Mouse (Mus musculus) kidney, postnatal 25 days (tissue): ENCODE data around the gene Gm10681.
"Not testable (repeated sequence)": the region's sequence is repeated elsewhere in the genome, so short reads cannot be mapped to it uniquely, and the experiment has no call there.

ENCODE experiments used
- DNase-seq, 2 experiments: peaks; one replicate each; pipeline ENCODE4 v3.0.0; 2021; ENCODE audit warnings: mixed read lengths in 2 of 2

Gene Gm10681

DNA sequence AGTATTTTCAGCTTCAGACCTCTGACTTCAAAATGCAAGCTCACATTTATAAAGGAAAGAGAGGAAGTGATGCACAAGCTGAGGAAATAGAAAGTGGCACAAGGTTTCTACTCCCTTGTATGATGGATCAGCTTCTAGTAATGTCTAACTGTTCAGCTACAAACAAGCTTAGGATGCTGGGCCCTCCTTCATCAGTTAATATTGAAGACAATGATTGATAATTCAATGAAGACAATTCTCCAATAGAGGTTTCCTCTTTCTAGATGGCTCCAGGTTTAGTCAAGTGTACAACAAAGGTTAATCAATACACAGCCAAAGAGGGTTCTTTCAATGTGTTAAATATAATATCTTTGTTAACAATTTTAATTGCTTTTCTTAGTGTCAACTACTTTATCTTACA, at the start of gene Gm10681:
Gene Gm10681, minus strand, starts transcription at position 101 of the 400 bp plus-strand sequence.
- no peak for DNase-seq

DNA sequence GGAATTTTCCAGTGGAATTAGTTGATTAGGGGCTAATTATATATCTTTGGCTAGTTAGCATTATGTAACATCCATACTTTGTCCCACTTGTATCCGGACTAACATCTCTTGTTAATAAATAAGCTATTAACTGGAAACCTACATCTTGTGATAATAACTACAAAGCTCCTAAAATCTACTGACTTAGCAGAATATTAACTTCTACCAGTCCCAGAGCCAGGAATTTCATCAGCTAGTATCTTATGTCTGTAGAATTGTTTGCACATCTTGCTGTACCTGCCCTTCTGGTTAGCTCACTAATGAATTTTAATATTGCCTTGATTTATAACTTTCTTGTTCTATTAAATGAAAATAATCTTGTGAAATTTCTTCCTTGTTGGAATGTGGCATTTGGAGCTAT, 46.5 kb upstream of the Gm10681 start:
- DNase-seq: no peak

DNA sequence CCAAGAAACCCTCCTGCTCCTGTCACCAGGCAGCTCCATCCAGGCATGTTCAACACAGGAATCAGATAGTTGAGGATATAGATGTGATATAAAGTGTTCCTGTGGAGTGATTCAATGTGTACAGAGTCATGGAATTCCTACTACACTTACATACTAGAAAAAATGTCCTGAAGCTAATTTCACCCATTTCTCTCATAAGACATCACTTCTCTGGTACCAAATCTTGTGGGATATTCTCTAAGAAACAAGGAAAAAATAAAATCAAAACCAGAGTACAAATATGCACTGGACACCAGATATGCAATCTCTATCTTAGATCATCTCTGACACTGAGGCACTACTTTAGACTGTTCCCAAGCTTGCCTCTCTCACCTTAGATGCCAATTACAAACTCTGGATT, 41.5 kb upstream of the Gm10681 start, which contains the start of gene Hsd3b5:
Gene Hsd3b5, minus strand, starts transcription at position 101 of the 400 bp plus-strand sequence.
- no peak for DNase-seq

DNA sequence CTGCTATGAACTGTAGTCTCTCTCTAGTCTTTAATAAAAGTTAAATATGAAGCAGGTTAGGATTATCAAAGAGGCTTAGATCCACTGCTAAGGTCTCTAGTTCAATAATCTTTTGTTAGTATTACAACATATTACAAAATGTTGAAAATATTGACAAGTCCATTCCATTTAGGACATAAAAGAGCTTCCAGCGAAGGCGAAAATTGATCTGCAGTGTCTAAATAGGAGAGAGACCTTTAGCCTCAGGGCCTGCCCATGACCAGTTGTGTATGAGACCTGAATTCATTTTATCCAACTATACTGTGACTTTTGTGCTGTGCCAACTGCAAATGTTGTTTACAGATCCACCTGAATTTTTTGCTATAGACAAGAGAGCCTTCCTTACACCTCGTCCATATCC, 41.0 kb upstream of the Gm10681 start:
- DNase-seq: no peak

DNA sequence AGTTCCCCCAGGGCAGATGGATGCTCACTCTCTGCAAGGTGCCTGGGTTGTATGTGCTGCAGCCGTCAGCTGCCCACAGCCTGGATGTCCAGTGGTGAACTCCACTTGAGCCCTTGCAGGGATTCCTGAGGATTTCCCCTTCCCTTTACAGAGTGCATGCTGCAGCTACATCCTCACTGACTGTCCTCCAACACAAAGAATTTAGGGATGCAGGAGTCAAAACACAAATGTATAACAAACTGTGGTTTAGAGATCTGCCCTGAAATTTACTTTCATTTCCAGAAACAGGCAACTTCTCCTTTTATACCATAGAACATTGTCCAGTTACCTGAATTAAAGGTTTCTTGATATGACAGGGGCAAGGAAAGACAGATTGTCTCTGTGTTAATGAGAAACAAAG, 28.2 kb upstream of the Gm10681 start:
- DNase-seq: not testable (repeated sequence)

DNA sequence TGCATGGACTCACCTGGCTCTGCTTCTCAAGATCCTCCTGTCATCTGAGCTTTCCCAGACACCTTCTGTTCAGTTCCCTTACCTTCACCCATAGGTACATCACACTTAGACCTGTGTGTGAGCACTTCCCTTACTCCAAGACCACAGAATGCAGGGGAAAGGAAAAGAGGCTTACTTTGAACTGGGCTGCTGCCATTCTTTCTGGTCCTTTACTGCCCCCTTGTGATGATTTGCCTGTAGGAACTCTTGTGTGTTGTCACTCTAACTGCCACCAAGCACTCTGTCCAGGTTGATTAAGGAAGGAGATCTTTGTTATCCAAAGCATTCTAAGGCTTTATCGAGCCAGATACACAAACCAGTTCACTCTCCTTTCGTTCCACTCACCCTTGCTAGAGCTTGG, 27.6 kb upstream of the Gm10681 start:
- DNase-seq: not testable (repeated sequence)

DNA sequence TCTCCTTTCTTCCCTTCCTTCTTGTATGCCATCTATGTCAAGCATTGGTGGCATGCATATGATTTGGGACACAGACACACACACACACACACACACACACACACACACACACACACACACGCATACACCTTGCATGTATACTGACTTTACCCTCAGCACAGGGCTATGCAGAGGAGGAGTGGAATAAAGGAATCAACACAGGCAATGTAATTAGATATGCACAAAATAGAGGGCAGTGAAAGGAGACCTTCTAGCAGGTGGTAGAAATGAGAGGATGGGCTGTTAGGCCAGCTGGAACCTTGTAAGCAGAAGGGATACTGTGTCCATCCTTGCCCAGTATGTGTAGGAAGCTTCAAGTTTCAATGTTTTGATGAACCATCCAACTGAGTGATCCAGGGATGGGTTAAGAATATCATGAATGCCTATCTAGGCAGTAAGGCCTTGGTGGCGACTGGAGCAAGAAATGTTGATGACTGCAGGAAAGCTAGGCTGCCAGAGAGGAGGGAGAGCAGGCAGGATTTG, 25.9 kb upstream of the Gm10681 start:
- not testable (repeated sequence) for DNase-seq

DNA sequence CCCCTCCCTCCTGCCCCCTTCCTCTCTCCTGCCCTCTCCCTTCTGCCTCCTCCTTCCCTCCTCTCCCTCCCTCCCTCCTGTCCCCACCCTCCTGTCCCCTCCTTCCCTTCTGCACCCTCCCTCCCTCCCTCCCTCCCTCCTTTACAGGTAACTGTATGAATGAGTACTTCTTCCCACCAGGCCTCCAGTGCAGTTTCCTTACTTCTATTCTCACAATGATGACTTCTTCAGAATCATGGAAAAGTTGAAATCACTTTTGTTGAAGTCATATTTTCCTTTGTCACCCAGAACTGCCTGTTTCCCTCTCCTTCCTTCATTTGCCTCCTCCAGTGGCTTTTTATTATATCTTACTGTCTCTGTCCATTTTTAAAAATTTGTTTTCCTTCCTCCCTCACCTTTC, 25.4 kb upstream of the Gm10681 start:
- DNase-seq: no peak

DNA sequence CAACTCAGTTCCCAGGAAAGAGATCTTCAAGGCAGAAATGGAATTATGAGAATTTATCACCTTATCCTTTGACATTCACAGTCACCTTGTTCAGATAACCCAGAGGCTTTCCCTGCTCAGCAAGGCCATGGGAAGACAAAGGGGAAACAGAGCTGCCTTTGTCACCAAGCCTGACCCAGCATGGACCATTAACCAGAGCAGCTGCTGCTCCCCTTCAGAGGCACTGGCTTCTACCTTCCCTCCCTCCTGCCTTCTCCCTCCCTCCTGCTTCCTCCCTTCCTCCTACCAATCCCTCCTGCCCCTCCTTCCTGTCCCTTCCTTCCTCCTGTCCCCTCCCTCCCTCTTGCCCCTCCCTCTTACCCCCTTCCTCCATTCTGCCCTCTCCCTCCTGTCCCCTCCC, 24.9 kb upstream of the Gm10681 start:
- DNase-seq: not testable (repeated sequence)

DNA sequence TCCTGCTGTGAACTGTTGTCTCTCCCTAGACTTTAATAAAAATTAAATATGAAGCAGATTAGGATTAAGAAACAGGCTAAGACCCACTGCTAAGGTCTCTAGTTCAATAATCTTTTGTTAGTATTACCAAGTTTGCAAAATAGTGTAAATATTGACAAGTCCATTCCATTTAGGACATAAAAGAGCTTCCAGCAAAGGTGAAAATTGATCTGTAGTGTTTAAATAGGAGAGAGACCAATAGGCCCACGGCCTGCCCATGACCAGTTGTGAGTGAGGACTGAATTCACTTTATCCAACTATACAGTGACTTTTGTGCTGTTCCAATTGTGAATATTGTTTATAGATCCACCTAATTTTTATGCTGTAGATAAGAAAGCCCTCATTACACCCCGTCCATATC, 886 bp downstream of the Gm10681 start:
- DNase-seq: no peak

DNA sequence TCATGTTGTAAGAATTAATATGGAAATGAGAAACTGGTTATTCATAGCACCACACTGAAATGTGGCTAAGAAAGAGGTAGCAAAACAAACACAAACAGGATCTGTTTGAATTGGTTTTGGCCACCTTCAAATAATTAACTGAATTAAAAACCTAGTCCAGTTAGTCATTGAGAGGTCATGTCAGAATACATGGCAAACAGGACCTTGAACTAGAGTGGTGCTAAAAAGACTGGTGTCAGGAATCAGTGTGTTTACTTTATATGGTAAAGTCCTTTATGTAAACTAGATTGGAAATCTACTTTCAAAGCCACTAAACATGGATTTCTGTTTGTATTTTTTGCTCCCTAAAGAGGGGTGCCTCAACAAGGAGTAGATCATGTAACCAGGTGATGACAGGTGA, 6.0 kb downstream of the Gm10681 start:
- not testable (repeated sequence) for DNase-seq

DNA sequence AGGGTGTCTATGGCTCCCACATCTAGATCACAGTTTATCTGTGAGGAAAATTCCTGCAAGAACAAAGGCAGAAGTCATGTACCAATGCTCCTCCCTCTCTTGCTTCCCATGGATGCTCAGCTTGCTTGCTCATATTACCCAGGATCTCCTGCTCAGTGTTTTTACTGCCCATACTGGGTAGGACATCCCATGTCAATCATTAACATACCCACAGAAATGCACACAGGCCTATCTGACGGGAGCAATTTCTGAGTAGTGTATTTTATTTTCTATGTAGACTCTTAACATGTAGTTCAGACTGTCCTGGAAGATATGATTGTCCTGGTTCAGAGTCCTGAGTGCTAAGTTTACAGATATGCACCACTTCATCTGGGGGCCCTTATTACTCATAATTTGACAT, 6.4 kb downstream of the Gm10681 start:
- not testable (repeated sequence) for DNase-seq

DNA sequence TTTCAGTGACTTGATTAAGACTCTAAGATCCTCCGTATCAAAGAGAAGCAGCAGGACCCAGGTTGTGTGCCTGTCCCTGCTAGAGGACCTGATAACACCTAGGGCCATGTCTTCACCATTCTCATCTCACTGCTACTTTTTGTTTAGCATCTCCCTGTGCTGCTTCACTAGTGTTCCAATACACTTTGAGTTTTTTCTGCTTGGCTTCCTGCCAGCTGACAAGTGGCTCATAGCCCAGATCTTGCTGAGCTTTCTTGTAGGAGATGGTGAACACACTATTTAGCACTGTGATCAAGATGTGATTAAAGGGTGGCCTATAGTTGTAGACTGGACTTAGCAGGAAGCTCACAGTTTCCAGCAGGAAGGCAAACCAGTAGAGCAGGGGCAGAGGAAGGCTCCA, 7.6 kb downstream of the Gm10681 start:
- DNase-seq: peak; percentile 73 to 82

DNA sequence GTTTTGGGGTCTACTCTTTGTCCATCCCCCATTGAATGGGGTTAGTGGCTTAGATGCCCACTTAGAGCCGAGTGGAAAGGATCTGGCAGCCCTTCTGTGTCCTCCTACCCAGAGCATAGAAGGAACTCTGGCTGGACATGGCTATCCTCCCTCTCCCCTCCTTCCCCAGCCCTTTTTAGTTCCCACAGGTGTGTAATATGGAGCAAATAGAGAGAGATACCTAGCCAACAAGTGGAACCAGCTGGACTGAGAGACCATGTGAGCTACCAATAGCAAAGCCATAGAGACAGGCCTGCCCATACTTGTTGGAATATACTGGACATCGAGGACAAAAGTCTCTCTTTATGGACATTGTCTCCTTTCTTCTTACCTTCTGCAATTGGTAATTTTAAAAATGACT, 20.9 kb downstream of the Gm10681 start:
- not testable (repeated sequence) for DNase-seq

DNA sequence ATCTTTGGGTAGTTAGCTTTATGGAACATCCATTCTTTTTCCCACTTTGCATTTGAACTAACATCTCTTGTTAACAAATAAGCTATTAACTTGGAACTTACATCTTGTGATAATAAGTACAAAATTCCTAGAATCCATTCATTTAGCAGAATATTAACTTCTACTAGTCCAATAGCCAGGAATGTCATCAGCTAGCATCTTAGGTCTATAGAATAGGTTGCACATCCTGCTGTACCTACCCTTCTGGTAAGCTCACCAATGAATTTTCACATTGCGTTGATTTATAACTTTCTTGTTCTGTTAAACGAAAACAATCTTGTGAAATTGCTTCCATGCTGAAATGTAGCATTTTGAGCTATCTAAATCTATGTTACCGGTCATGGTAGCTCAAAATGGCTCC, 23.7 kb downstream of the Gm10681 start:
- DNase-seq: not testable (repeated sequence)

DNA sequence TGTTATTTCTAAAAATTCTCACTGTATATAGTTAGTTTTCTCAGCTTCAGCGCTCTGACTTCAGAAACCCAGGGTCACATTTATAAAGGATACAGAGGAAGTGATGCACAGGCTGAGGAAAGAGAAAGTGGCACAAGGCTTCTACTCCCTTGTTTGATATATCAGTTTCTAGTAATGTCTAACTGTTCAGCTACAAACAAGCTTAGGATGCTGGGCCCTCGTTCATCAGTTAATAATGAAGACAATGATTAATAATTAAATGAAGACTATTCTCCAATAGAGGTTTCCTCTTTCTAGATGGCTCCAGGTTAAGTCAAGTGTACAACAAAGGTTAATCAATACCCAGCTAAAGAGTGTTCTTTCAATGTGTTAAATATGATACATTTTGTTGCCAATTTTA, 24.8 kb downstream of the Gm10681 start:
- not testable (repeated sequence) for DNase-seq

DNA sequence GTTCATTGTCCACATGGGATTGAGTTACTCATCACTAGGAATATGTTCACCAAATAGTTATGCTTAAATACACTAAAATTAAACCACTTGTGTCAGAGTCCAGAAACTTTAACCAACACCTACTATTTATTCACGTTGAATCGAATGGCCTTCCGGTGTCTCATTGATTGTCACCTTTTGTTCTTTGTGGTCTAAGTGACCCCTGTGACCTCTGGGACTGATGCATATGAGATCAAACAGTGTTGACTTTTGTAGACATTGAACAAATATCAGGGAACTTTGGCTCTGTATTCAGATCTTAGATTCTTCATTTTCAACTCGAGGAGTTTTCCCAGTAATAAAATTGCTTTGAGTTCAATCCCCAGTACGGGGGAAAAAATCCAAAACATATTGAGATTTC, 27.9 kb downstream of the Gm10681 start:
- DNase-seq: not testable (repeated sequence)

DNA sequence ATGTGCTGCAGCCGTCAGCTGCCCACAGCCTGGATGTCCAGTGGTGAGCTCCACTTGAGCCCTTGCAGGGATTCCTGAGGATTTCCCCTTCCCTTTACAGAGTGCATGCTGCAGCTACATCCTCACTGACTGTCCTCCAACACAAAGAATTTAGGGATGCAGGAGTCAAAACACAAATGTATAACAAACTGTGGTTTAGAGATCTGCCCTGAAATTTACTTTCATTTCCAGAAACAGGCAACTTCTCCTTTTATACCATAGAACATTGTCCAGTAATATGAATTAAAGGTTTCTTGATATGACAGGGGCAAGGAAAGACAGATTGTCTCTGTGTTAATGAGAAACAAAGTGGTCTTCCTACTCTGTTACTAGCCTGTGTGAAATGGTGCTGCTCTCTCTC, 37.8 kb downstream of the Gm10681 start:
- not testable (repeated sequence) for DNase-seq

DNA sequence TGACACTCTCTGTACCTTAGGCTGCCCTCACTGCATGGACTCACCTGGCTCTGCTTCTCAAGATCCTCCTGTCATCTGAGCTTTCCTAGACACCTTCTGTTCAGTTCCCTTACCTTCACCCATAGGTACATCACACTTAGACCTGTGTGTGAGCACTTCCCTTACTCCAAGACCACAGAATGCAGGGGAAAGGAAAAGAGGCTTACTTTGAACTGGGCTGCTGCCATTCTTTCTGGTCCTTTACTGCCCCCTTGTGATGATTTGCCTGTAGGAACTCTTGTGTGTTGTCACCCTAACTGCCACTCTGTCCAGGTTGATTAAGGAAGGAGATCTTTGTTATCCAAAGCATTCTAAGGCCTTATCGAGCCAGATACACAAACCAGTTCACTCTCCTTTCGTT, 38.4 kb downstream of the Gm10681 start:
- not testable (repeated sequence) for DNase-seq

DNA sequence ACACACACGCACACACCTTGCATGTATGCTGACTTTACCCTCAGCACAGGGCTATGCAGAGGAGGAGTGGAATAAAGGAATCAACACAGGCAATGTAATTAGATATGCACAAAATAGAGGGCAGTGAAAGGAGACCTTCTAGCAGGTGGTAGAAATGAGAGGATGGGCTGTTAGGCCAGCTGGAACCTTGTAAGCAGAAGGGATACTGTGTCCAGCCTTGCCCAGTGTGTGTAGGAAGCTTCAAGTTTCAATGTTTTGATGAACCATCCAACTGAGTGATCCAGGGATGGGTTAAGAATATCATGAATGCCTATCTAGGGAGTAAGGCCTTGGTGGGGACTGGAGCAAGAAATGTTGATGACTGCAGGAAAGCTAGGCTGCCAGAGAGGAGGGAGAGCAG, 40.1 kb downstream of the Gm10681 start:
- DNase-seq: not testable (repeated sequence)

DNA sequence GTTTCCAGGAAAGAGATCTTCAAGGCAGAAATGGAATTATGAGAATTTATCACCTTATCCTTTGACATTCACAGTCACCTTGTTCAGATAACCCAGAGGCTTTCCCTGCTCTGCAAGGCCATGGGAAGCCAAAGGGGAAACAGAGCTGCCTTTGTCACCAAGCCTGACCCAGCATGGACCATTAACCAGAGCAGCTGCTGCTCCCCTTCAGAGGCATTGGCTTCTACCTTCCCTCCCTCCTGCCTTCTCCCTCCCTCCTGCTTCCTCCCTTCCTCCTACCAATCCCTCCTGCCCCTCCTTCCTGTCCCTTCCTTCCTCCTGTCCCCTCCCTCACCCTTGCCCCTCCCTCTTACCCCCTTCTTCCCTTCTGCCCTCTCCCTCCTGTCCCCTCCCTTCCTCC, 41.0 kb downstream of the Gm10681 start:
- DNase-seq: not testable (repeated sequence)

DNA sequence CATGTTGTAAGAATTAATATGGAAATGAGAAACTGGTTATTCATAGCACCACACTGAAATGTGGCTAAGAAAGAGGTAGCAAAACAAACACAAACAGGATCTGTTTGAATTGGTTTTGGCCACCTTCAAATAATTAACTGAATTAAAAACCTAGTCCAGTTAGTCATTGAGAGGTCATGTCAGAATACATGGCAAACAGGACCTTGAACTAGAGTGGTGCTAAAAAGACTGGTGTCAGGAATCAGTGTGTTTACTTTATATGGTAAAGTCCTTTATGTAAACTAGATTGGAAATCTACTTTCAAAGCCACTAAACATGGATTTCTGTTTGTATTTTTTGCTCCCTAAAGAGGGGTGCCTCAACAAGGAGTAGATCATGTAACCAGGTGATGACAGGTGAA, 63.6 kb downstream of the Gm10681 start:
- not testable (repeated sequence) for DNase-seq

DNA sequence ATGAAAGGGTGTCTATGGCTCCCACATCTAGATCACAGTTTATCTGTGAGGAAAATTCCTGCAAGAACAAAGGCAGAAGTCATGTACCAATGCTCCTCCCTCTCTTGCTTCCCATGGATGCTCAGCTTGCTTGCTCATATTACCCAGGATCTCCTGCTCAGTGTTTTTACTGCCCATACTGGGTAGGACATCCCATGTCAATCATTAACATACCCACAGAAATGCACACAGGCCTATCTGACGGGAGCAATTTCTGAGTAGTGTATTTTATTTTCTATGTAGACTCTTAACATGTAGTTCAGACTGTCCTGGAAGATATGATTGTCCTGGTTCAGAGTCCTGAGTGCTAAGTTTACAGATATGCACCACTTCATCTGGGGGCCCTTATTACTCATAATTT, 64.1 kb downstream of the Gm10681 start:
- DNase-seq: not testable (repeated sequence)

DNA sequence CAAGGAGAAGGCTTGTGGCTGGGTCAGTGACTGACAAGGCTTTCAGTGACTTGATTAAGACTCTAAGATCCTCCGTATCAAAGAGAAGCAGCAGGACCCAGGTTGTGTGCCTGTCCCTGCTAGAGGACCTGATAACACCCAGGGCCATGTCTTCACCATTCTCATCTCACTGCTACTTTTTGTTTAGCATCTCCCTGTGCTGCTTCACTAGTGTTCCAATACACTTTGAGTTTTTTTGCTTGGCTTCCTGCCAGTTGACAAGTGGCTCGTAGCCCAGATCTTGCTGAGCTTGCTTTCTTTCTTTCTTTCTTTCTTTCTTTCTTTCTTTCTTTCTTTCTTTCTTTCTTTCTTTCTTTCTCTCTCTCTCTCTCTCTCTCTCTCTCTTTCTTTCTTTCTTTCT, 65.8 kb downstream of the Gm10681 start:
- not testable (repeated sequence) for DNase-seq

DNA sequence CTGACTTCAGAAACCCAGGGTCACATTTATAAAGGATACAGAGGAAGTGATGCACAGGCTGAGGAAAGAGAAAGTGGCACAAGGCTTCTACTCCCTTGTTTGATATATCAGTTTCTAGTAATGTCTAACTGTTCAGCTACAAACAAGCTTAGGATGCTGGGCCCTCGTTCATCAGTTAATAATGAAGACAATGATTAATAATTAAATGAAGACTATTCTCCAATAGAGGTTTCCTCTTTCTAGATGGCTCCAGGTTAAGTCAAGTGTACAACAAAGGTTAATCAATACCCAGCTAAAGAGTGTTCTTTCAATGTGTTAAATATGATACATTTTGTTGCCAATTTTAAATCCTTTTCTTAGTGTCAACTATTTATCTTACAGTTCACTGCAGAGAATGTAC, 78.2 kb downstream of the Gm10681 start, which contains the start of gene Hsd3b4:
Gene Hsd3b4, minus strand, starts transcription at position 101 of the 400 bp plus-strand sequence.
- not testable (repeated sequence) for DNase-seq
